Mouse (Mus musculus) heart, postnatal 4 days (tissue): Measurements from ENCODE around the gene Mafk. TPM values are rescaled to one million over a fixed set of nuclear protein-coding genes. Genes with fewer than 3 reads are reported as not detected.

Source experiments
- DNase-seq: peaks from one replicate; pipeline ENCODE4 v3.0.0; 2021
- total RNA-seq, 2 experiments: library from RNA; stranded (reverse); gene quantifications; 2 replicates each; pipeline ENCODE4 v1.2.3; 2021

Mafk gene
- total RNA-seq, 2 experiments from 2014 or later: 28.1 to 29.1 TPM

DNA sequence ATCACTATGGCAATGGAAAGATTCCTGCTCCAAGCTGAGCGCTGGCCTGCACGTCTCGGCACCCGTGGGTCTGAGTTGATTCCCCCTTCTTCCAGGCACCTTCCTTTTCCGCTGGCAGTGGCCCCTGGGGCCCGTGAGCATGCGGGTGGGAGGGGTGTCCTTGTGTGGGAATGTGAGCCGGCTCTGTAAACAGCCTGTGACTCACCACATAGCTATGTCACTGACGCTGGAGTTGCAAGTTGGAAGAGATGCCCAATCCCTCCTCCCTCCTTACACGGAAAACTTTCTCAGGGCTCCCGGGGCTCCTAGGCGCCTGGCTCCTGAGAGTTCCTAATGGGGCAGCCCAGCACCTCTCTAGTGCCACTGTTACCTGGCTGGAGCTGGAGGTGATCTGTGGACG lies 5.6 kb downstream of the Mafk start:
- peak; percentile 92 for DNase-seq

DNA sequence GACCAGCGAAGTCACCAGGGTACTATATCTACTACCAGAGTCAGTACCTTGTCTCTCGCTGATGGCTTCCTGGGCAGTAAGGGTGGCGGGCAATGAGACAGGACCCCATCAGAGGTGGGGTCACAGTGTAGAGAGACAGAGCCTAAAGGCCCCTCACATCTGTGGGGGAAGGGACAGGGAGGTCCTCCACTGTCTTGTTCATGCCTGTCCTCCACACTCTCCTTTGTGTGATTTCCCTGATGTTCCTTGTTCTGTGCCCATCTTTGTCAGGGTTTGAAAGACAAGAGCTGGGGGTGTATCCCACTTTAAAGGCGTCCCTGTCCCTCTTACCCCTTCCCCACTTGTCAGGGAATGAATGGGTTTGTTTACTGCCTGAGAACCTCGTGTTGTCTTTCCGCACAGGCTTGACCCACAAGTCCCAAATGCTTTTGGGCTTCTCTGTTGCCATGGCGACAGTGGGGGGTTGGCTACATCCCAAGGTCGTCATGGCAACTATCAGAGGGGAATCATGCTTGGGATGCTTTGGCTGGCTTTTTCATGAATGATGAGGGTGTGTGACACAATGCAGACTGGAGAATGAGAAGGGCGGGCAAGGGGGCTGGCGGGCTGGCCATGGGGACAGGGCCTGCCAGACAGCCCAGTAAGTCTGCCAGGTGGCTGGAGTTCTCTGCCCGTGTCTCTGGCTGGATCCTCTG lies 6.3 kb downstream of the Mafk start:
- DNase-seq: peak; percentile 96

DNA sequence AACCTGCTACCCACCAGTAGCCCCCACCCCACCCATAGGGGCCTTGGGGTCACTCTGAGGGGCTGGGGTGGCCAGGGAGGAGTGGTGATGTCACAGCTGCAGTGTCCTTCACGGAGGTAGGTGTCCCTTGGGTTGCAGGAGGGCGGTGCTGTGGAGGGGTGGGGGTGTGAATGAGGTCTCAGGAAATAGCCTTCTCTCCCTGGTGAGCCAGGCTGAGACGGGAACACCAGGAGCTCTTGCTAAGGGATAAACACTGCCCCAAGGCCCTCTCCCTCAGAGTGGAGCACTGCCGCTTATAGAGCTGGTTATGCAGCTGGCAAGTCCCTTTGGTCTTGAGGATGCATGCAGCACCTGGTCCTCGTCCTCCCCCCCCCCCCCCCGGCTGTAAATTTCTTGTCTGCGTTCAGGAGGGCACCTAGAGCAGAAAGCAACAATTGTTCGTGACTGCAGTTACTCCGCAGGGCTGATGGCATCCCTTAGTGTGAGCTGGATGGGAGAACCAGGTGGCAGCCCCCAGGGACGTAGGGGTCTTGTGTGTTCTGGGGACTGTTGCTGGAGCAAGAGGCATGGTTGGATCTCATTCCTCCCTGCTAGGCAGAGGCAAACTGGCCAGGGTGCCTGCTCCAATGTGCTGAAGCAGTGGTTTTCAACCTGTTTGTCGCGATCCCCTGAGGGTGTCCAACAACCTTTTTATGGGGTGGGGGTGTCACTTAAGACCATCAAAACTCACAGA lies 7.0 kb downstream of the Mafk start:
- peak; percentile 11 for DNase-seq

DNA sequence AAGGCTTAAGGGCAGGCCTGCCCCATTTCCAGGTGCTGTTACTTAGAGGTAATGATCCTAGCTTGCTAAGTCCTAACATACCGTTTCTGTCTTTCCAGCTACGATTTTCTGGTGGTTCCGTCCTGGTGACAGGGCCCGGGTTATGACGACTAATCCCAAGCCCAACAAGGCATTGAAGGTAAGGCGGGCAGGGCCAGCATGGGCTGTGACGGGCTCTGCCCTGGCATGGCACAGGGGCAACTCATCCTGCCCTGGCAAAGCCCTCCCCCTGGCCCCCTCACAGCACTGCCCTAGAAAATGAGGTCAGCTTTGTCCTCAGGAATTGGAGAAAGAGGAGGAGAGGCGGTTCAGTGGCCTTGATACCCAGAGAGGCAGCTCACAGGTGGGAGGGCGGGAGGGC lies 7.7 kb downstream of the Mafk start:
- peak; percentile 9 for DNase-seq

DNA sequence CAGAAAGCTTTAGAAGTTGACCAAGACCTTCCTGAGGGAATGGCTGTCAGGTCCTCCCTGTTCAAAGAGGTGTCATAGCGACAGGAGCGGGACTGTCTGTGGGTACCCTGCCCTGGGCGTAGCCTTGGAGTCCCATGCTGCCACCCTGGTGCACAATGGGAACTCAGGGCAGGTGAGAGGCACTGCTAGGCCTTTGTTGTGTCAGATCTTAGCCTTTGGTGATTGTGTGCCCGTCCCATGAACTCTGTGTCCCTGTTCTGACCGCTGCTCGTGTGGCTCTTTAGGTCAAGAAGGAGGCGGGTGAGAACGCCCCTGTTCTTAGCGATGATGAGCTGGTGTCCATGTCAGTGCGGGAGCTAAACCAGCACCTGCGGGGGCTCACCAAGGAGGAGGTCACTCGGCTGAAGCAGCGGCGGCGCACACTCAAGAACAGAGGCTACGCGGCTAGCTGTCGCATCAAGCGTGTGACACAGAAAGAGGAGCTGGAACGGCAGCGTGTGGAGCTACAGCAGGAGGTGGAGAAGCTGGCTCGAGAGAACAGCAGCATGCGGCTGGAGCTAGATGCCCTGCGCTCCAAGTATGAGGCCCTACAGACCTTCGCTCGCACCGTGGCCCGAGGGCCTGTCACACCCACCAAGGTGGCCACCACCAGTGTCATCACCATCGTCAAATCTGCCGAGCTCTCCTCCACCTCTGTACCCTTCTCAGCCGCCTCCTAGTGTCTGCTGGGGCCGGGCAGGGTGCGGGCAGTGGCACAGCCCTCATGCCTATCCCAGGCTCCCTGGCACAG lies 8.7 kb downstream of the Mafk start:
- DNase-seq: peak; percentile 5

DNA sequence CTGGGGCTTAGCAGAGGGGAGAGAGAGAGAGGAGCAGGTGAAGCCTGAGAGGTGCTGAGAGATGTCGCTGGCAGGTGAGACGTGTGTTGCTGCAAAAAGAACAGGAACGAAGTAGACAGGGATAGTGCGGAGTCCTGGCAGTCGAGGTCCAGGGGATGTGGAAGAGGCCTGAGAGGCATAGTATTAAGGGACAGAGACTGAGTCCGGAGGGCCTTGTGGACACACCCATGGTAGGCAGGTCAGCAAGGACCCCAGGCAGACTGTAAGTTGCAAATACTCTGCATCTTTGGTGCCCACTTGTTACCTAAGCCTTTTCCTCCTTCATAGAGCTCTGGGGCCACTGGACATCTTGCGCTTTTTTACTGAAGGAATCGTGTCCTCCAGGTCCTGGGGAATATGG lies 9.9 kb downstream of the Mafk start:
- peak; percentile 5 for DNase-seq

DNA sequence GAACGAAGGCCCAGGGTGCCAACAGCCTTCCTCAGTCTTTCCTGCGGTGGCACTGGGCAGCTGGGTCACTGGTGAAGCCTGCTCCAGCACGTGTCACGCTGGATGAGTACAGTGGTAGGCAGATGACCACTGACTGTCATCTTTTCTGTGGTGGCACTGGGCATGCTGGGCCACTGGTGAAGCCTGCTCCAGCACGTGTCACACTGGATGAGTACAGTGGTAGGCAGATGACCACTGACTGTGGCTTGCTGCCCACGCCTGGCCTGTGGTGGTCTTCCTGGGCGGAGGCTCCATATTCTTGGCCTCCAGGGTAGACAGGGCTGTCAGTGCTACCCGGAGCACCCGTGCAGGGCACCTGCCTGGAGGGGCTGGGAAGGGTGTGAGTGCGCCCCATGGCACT lies 10.6 kb downstream of the Mafk start:
- DNase-seq: peak; percentile 5

DNA sequence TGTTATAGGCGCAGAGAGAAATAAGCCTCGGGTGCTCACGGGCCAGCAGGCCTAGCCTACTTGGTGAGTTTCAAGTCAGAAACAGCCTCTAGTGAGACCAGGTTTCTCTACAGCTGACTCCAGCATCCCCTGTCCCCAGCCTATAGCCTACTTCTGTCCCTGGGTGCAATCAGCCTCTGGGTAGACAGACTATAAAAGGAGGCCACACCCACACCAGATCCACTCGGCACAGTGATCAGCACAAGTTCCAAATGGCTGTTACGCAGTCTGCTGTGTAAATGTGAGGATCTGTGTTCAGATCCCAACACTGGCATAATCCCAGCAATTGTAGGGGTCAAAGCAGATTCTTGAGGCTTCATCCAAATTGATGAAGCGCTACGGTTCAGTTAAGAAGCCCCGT lies 11.9 kb downstream of the Mafk start:
- peak; percentile 9 for DNase-seq

DNA sequence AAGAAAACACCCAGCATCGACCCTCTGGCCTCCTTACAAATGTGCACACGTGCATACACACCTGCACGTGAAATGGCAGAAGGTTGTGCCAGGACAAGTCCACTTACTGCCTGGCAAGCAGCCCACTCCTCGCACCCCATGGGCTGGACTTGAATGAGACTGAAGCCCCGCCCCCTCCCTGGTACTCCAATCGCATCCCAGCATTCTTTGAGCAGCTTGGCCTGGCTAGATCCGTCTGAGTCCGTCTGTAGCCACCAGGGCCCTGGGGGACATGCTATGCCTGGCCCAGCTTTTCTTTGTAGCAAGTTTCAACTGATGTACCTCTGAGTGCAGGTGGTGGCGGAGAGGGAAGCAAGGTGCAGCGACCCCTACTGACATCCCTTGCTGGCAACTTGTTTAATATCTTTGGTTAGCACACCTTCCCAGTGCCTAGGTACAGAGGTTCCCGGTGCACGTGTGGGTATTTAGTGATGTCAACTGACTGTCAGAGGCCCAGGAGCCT lies 12.3 kb downstream of the Mafk start:
- peak; percentile 84 for DNase-seq

DNA sequence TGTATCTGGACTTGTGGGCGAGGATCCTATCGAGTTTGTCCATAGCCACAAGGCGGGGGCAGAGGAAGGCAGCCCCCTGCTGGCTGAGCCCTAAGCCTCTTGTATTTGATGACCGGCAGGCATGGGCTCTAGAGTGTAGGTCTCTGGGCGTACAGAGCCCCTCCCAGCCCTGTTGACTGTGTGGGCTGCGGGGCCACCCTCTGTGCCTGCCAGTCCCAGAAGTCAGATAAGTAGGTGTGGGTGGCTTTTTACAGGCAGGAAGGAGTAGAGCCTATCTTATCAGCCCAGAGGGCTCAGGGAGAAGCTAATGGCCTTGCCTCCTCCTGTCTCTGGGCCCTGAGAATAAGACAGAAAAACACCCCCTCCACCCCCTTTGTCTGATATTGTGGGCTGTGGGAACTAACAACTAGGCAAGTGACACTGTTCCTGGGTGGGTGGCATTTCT lies 12.8 kb downstream of the Mafk start:
- peak; percentile 39 for DNase-seq

DNA sequence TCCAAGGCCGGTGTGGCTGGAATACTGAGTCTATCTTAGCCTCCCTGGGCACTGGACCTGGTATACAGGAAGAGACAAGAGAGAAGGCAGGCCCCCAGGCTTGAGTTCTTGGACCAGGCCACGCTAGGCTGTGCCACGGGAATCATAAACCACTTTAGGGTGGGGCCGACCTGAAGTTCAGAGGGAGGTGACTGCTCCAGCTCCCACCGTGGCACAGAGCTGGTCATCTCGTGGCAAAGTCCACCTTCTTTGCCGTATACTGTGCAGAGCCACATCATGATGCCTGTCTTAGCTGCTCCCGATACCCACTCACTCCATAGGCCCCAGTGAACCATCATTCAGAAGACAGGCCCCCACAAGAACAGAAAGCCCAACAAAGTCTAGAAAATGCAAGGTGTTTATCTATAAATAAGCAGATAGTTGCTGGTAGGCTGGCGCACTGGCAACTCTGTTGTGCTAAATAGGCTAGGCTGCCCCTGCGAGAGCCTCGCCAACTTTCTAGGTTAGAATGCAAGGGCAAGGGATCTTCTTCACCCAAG lies 13.3 kb downstream of the Mafk start:
- DNase-seq: peak; percentile 5

DNA sequence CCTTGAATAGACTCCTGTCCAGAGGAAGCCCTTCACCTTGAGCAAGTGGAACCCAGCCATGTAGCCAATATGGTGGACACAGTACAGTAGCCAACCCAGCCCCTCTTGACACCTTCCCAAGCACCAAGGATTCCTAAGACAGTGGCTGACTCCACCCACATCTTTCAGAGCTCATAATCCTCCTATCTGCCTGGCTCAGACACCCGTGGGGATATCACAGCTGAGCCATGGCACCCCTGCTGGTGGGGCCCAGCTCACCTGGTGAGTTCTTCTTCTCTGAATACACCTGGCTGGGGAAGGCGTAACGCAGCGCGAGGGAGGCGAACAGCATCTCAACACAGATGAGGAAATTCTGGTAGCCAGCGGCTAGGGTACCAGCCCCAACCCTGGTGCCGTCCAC lies 14.6 kb downstream of the Mafk start:
- peak; percentile 7 for DNase-seq

DNA sequence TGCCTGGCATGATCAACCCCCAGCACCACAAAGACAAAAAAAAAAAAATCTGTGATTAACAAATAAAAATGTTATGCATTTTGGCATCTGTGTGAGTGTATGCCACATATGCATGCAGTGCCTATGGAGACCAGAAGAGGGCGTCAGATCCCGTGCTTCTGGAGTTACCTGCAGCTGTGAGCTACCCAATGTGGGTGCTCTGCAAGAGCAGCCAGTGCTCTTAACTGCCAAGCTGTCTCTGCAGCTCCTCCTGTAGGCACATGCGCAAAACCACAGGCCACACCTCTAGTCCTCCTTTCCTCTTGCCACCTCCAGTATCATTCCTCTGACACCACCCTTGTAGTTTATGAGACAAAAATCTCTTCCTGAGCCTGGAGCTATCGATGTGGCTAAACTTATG lies 18.1 kb downstream of the Mafk start:
- DNase-seq: peak; percentile 6

DNA sequence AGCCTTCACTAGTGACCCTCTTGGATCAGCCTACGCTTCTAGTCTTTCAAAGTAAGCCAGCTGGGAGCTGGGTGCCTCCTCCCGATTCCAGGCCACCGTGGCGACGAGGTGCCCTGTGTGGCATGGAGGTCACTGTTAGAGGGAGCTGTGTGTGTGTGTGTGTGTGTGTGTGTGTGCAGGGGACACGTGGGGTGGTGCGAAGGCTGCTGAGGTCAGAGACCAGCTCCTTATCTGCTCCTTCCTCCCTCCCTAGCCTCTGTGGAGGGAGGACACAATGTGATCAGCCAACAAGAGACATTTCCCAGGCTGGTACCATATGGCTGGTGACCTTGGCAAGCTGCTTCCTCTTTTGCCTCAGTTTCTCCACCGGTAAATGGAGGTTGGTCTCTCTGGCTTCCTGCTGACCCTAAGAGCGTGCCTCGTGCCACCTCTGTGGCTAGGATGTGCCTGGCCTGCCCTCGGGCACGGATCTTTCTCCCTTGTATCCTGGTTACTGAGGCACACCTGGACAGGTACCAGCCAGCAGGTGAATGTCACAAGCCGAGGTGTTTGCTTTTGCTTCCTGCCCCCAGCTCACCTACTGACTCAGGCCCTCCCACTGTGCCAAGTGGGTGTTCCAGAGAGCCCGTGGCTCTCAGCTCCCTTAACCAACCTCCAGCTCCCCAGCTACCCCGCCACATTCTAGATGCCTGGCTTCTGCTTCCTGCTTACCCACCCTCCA lies 20.5 kb downstream of the Mafk start:
- DNase-seq: peak; percentile 13

DNA sequence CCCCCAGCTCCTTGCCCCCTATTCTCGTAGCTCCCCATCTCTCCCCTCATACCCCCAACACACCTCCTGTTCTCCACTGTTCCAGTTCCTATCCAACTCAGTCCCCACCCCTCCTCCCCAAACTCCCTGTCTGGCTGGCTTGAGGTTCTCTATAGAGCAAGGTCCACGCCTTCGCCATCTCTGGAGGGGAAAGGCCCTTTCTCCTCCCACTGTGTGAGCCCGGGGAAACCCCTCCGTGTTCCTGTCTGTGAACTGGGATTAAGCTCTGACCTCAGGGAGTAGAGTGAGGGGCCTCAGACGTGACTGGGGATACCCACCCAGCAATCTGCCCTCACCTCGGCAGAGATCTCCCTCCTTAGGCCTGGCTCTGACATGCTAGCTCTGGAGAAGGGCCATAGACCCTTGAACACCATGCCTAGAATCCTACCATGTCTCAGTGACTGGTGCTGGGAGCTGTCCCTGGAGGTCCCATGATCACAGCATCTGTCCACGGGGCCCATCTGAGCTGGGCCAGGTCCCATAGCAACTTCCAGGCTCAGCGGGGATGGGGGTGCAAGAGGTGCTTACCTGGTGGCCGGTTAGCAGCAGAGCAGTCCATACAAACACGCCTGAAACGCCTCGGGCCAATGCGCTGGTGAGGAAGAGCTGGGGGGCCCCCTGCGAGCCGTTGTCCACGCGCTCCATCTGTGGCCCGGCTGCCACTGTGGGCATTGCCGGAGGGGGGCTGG lies 21.2 kb downstream of the Mafk start:
- no peak for DNase-seq

DNA sequence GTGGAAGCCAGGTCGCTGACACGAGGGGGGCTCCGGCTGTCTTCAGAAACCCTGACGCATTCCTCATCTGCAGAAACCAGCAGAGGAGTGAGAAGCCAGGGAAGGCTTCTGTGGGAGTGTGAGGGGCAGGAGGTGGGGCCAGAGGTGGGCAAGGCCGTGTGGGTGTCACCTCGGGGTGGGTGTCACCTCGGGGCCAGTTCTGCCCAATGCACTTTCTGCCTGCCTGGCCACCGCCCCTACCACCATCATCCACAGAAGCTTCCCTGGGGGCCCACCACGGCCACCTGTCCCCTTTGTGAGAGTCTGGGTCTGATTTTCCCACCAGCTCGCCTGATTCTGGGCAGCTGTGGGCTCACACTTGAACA lies 21.8 kb downstream of the Mafk start:
- no peak for DNase-seq

DNA sequence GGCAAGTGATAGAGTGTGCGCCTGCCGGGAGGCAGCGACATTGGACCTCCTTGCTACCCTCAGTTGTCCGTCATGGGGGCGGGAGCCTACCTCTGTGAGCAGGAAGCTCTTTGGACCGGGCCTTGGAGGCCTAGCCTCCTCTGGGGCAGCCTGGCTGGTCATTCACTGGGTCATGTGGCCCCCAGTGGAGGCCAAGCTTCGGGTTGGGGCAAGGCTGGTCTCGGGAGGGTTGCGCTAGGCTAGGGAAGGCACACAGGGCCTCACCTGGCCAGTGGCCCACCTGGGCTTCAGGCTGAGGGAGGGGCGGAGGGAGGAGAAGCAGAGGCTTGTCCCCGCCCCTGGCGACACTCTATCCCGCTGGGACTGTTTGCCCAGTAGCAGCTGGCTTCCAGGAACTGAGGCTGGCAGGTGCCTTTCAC lies 22.7 kb downstream of the Mafk start:
- no peak for DNase-seq

DNA sequence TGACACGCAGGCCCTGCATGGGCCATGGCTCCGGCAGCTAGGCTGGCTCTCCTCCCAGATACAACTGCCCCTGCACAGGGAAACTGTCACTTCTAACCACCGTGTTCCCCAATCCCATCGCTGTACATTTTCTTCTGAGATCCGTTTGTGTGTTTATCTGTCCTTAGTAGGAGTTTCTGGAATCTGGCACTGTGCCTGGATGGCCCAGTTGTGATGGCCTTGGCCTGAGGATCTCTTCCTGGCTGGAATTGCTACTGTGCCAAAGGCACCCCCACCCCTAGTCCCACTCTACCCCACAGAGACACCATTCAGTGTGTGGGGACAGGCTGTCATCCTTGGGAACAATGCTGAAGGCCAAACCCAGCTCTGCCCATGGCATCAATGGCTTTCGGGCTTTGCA lies 24.7 kb downstream of the Mafk start:
- DNase-seq: peak; percentile 11

DNA sequence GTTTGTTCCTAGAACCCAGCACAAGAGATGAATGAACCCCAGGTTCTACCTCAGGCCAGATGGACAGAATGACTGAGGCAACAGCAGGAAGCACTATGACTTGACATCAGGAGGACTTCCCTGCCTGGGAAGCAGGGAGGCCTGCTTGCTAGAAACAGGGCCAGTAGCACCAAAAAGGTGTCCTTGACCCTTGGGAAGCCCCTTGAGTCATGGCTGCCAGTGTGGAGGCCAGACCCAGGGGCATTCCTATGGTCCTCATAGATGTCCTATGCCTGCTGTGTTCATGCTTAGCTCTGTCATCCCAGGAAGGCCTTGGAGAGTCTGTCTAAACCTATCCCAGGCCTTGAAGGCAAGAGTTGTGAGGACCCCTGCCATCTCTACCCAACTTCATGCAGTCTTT lies 25.1 kb downstream of the Mafk start:
- DNase-seq: no peak

DNA sequence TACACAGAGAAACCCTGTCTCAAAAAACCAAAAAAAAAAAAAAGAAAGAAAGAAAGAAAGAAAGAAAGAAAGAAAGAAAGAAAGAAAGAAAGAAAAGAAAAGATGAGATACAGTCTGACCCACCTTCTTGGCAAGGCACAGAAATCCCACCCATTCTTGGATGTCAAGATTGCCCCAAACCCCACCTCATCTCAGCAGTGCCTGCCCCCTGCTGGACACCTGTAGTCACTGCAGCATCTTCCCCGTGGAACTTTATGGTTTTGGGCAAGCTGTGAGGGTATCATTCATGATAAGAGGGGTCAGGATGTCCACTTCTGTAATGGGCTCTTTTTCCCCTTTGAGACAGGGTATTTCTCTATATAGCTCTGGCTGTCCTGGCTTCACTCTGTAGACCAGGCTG lies 26.0 kb downstream of the Mafk start:
- DNase-seq: peak; percentile 21

DNA sequence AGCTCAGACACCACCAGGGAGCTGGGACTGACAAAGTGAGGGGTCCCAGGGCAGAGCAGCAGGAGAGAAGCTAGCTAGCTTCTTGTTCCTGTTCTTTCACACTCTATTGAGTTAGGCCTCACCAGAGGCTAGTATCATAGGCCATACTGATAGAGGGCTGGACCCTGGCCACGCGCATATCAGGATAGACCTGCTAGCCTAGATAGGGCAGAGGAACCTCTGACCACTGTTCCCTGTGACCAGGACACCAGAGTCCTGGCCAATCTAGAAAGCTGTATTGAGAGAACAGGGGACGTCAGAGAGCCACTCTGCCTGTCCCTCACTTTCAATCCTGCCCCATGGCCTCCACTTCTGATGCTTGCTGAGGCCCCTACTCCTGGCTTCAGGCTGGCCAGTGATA lies 26.7 kb downstream of the Mafk start:
- no peak for DNase-seq

DNA sequence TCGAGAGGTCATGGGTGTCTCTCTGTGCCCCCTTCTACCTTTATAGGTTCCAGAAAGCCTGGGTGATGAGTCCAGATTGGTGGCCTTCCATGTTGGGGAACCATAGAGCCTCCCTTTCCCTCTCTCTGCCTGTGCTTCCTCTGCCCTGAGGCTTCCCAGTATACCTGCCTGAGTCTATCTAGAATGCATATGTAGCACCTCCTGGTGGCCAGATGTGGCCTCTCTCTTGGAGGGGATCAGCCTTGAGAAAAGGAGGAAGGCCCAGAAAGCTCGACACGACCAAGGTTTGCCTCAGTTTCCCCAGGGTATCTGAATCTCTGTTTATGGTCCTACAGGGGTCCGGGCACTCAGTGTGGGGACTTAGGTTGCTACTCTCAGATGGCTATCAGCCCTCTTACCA lies 27.5 kb downstream of the Mafk start:
- peak; percentile 65 for DNase-seq
